Mouse (Mus musculus): Measurements from ENCODE around the gene Rabepk. TPM values are rescaled to one million over a fixed set of nuclear protein-coding genes. Genes with fewer than 3 reads are reported as not detected.
"Not testable (repeated sequence)": the region's sequence is repeated elsewhere in the genome, so short reads cannot be mapped to it uniquely, and the experiment has no call there.

The Rabepk gene
- polyA plus RNA-seq, 1 experiment from 2014 or later = 27.4 TPM

- H3K4me1 ChIP-seq = peaks cover 56% of the 10 kb centered on the region
- no peaks in the 10 kb centered on the region for H3K27me3 ChIP-seq
- WGBS = 87% methylated on average over 4 of the region's 4 CpGs
- H3K4me2 ChIP-seq (replicated peaks) = peak overlapping the region; percentile 68
- no peak overlapping the region for H3K27ac ChIP-seq
- H3K36me3 ChIP-seq = peaks cover 50% of the 10 kb centered on the region
- H3K9ac ChIP-seq = peak overlapping the region; percentile 43
- no peaks in the 10 kb centered on the region for H3K9me3 ChIP-seq (replicated peaks)
- peak overlapping the region; percentile 94 for H3K4me3 ChIP-seq
- ATAC-seq (ENCODE audit: low FRiP score) = no peak
Observed at GRCm38 (mm10) chr2:34773673-34774072, 26.0 kb downstream of the Rabepk start.

- no peak; the same call in 1 of the 2 replicates for ATAC-seq (ENCODE audit: low FRiP score)
- Histone ChIP-seq H3K4me3 (peak overlapping the region; percentile 94), H3K27me3 (no peaks in the 10 kb centered on the region), H3K4me2 (replicated peaks) (peak overlapping the region; percentile 68), H3K9ac (peak overlapping the region; percentile 96), H3K9me3 (replicated peaks) (no peaks in the 10 kb centered on the region), H3K4me1 (peaks cover 53% of the 10 kb centered on the region), H3K36me3 (peaks cover 45% of the 10 kb centered on the region), H3K27ac (peak overlapping the region; percentile 88)
- WGBS = 4% methylated on average over 50 of the region's 50 CpGs
Observed at GRCm38 (mm10) chr2:34772252-34773235, 27.2 kb downstream of the Rabepk start.

DNA sequence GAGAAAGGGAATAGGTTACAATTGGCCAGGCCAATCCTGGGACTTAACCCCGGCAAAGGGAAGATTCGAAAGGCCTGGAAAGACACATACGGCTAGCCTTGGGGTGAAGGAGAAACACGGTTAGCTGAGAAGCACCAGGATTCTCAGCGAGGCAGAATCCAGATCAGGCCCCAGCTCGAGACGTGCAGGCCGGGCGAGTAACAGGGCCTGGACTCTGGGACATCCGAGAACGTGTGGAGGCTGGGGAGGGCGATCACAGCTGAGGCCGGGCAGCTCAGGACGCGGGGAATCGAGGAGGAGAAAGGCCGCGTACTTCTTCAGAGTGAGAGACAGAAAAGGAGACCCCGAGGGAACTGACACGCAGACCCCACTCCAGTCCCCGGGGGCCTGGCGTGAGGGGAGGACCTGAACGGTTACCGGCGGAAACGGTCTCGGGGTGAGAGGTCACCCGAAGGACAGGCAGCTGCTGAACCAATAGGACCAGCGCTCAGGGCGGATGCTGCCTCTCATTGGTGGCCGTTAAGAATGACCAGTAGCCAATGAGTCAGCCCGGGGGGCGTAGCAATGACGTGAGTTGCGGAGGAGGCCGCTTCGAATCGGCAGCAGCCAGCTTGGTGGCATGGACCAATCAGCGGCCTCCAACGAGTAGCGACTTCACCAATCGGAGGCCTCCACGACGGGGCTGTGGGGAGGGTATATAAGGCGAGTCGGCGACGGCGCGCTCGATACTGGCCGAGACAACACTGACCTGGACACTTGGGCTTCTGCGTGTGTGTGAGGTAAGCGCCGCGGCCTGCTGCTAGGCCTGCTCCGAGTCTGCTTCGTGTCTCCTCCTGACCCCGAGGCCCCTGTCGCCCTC, 28.1 kb downstream of the Rabepk start, which contains the start of gene Hspa5:
Hspa5 (plus strand) TSS at position 603 of the 859 bp plus-strand sequence.
- peaks cover 36% of the 10 kb centered on the region for H3K36me3 ChIP-seq
- peak within 1 kb of the TSS; percentile 70 for H3K4me2 ChIP-seq (replicated peaks)
- H3K27ac ChIP-seq = peak within 1 kb of the TSS; percentile 95
- H3K4me3 ChIP-seq = peak within 1 kb of the TSS; percentile 94
- H3K9me3 ChIP-seq (replicated peaks) = no peaks in the 10 kb centered on the region
- H3K4me1 ChIP-seq = peaks cover 44% of the 10 kb centered on the region
- peak within 1 kb of the TSS; percentile 96 for H3K9ac ChIP-seq
- peak; percentile 99 for ATAC-seq (ENCODE audit: low FRiP score)
- H3K27me3 ChIP-seq = no peaks in the 10 kb centered on the region
- WGBS = under 1% methylated on average over 60 of the region's 60 CpGs

GRCm38 (mm10) chr2:34770951-34771350, 28.8 kb downstream of the Rabepk start:
- Histone ChIP-seq H3K9ac (peak overlapping the region; percentile 85), H3K4me2 (replicated peaks) (peak overlapping the region; percentile 70), H3K27me3 (no peaks in the 10 kb centered on the region)

DNA sequence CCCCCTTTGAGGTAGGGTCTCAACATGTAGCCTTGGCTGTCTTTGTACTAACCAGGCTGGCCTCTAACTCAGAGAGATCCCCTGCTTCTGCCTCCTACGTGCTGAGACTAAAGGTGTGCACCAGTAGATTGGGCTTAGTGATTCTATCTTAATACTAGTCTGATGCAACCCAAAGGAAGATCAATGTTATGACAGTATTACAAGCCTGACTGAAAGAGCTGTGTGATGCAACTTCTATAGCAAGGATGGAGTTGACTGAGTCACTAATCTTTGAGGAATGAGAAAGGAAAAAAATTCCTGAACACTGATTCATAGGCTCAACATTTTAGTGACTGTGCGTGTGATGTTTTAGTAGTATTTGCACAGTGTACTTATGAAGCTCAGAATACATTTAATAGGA, 29.7 kb downstream of the Rabepk start:
- Histone ChIP-seq H3K9ac (no peak overlapping the region), H3K27ac (no peak overlapping the region), H3K4me3 (0 out of 2 replicates have a peak overlapping the region, but pooled peaks have one; percentile 94), H3K4me2 (replicated peaks) (no peak overlapping the region; the same call in 1 of the 2 replicates), H3K27me3 (no peaks in the 10 kb centered on the region), H3K9me3 (replicated peaks) (no peaks in the 10 kb centered on the region), H3K4me1 (peaks cover 29% of the 10 kb centered on the region), H3K36me3 (peaks cover 21% of the 10 kb centered on the region)
- 99% methylated on average over 2 of the region's 2 CpGs for WGBS
- no peak for ATAC-seq (ENCODE audit: low FRiP score)

More at GRCm38 (mm10) chr2:34770951-34771350, 28.8 kb downstream of the Rabepk start:
- H3K4me1 ChIP-seq = peaks cover 37% of the 10 kb centered on the region
- WGBS = 2% methylated on average over 6 of the region's 6 CpGs
- H3K4me3 ChIP-seq = peak overlapping the region; percentile 94
- peak overlapping the region; percentile 95 for H3K27ac ChIP-seq
- no peaks in the 10 kb centered on the region for H3K9me3 ChIP-seq (replicated peaks)
- peaks cover 30% of the 10 kb centered on the region for H3K36me3 ChIP-seq
- ATAC-seq (ENCODE audit: low FRiP score) = no peak

- no peak for ATAC-seq (ENCODE audit: low FRiP score)
- H3K9ac ChIP-seq = no peak overlapping the region
- 80% methylated on average over 12 of the region's 12 CpGs for WGBS
Observed at GRCm38 (mm10) chr2:34764801-34765200, 34.9 kb downstream of the Rabepk start.

DNA sequence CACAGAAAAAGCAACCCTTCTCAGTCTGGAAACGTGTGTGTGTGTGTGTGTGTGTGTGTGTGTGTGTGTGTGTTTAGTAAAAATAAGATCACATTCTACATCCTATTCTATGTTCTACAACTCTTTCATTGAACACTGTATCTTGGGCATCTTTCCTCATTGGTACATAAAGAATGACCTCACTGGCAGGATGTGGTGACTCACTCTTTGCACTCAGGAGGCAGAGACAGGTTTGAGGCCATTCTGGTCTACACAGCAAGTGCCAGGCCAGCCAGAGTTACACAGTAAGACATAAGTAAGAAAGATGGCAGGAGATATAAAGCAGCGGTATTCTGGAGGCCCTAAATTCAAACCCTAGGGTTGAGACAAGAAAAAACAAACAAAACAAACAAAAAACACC, 36.8 kb downstream of the Rabepk start:
- no peaks in the 10 kb centered on the region for H3K9me3 ChIP-seq (replicated peaks)
- no peak overlapping the region for H3K9ac ChIP-seq
- no peaks in the 10 kb centered on the region for H3K4me1 ChIP-seq
- no peaks in the 10 kb centered on the region for H3K27me3 ChIP-seq
- H3K4me2 ChIP-seq (replicated peaks) = no peak overlapping the region
- no peak for ATAC-seq (ENCODE audit: low FRiP score)
- no peak overlapping the region for H3K27ac ChIP-seq
- 59% methylated on average over 2 of the region's 2 CpGs for WGBS
- H3K4me3 ChIP-seq = no peak overlapping the region
- H3K36me3 ChIP-seq = no peaks in the 10 kb centered on the region

More at GRCm38 (mm10) chr2:34764801-34765200, 34.9 kb downstream of the Rabepk start:
- H3K36me3 ChIP-seq = no peaks in the 10 kb centered on the region
- no peaks in the 10 kb centered on the region for H3K27me3 ChIP-seq
- H3K4me3 ChIP-seq = no peak overlapping the region
- no peaks in the 10 kb centered on the region for H3K4me1 ChIP-seq
- H3K4me2 ChIP-seq (replicated peaks) = no peak overlapping the region
- H3K27ac ChIP-seq = no peak overlapping the region
- no peaks in the 10 kb centered on the region for H3K9me3 ChIP-seq (replicated peaks)

DNA sequence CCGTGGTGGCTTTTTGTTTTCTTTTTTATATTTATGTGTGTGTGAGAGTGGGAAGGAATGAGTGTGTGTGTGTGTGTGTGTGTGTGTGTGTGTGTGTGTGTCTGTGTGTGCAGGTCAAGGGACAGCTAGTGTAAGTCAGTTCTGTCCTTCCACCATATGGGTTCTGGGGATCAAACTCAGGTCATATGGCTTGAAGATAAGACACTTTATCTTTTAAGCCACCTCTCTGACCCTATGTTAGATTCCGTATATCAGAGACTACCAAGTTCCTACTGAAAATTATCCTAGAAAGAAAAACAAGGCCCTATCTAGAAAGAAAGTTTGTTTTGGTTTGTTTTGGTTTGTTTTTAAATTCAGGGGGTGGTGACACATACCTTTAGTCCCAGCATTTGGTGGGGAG, 37.5 kb downstream of the Rabepk start:
- ATAC-seq (ENCODE audit: low FRiP score) = no peak
- no peaks in the 10 kb centered on the region for H3K36me3 ChIP-seq
- H3K27ac ChIP-seq = no peak overlapping the region
- no peak overlapping the region for H3K9ac ChIP-seq
- 87% methylated on average over 2 of the region's 2 CpGs for WGBS
- H3K4me1 ChIP-seq = no peaks in the 10 kb centered on the region
- H3K4me3 ChIP-seq = no peak overlapping the region
- H3K4me2 ChIP-seq (replicated peaks) = no peak overlapping the region
- H3K9me3 ChIP-seq (replicated peaks) = no peaks in the 10 kb centered on the region
- no peaks in the 10 kb centered on the region for H3K27me3 ChIP-seq

- not testable (repeated sequence) for H3K27me3 ChIP-seq; H3K9ac ChIP-seq; H3K4me1 ChIP-seq; H3K4me3 ChIP-seq; ATAC-seq (ENCODE audit: low FRiP score); H3K27ac ChIP-seq; H3K4me2 ChIP-seq (replicated peaks); H3K9me3 ChIP-seq (replicated peaks); H3K36me3 ChIP-seq
- 89% methylated on average over 5 of the region's 5 CpGs for WGBS
Observed at GRCm38 (mm10) chr2:34761272-34761671, 38.4 kb downstream of the Rabepk start.

GRCm38 (mm10) chr2:34757341-34757740, 42.4 kb downstream of the Rabepk start:
- Histone ChIP-seq H3K27me3 (no peaks in the 10 kb centered on the region), H3K9ac (no peak overlapping the region), H3K9me3 (replicated peaks) (no peaks in the 10 kb centered on the region), H3K4me2 (replicated peaks) (no peak overlapping the region), H3K36me3 (no peaks in the 10 kb centered on the region), H3K4me3 (no peak overlapping the region), H3K4me1 (peaks cover 11% of the 10 kb centered on the region), H3K27ac (no peak overlapping the region)
- ATAC-seq (ENCODE audit: low FRiP score) = no peak
- WGBS = 69% methylated on average over 1 of the region's 1 CpGs

DNA sequence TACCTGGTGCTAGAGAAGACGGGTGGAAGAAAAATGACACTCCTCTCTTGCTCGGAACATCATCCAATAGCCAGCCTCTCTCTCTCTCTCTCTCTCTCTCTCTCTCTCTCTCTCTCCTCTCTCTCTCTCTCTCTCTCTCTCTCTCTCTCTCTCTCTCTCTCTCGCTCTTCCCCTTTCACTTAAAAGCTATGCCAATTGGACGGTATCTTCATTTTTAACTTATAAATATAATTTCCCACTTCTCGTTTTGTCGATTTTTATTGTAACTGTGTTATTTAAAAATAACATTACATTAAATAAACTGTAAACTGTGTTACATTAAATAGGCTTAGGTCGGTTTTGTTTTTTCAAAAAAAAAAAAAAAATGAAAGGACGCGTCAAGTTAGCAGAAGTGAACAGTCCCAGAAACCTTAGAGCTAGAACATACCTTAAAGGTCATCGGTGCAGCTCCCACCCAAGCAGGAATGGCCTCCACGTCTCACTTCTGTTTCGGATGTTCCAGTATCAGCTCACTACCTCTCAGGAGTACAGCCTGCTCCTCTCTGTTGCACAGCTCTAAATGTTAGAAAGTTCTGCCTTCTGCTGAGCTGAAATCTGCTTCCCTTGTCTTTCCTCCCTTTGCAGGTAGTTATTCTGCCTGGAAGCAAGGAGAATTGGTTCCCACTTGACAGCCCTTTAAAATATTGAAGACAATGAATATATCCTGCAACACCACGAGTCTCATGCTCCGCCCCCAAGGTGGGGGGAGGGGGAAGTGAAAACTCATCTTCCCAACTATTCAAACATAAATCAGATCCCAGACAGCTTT, 45.0 kb downstream of the Rabepk start, which contains the start of gene Gapvd1:
Gapvd1 (minus strand) TSS at position 682 of the 808 bp plus-strand sequence.
- Histone ChIP-seq H3K36me3 (no peaks in the 10 kb centered on the region), H3K27me3 (no peaks in the 10 kb centered on the region), H3K9me3 (replicated peaks) (no peaks in the 10 kb centered on the region), H3K4me3 (peak within 1 kb of the TSS; percentile 98), H3K27ac (peak within 1 kb of the TSS; percentile 98), H3K9ac (peak within 1 kb of the TSS; percentile 98), H3K4me1 (peaks cover 17% of the 10 kb centered on the region), H3K4me2 (replicated peaks) (peak within 1 kb of the TSS; percentile 67)
- no peak for ATAC-seq (ENCODE audit: low FRiP score)
- 3% methylated on average over 14 of the region's 14 CpGs for WGBS
